ENCODE assay signal across 7 mouse cellular contexts in the genomic region with DNA sequence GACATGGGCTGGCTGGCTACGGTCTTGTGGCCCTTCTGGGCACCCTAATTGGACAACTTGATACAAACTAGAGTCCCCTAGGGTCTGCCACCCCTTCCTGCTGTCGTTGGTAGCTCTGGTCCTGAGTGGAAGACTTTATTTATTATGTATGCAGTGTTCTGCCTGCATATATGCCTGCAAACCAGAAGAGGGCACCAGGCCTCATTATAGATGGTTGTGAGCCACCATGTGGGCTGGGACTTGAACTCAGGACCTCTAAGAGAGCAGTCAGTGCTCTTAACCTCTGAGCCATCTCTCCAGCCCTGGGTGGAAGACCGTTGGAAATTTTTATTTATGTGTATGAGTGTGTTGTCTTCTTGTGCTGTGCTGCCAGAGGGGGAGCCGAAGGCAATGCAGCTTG. TPM values are rescaled to one million over a fixed set of nuclear protein-coding genes. Genes with fewer than 3 reads are reported as not detected.
A peak's percentile ranks its signal among the peaks of the same experiment; 100 is the strongest.
DNase-seq lines count a peak whose midpoint lies in the region; ATAC-seq and TF ChIP-seq lines count a peak whose summit lies in the region.

No protein-coding gene starts in this region.

- no peak overlapping the region for H3K27ac ChIP-seq in lung, postnatal 0 days (ENCODE audit: low read length)
- H3K27ac ChIP-seq in embryonic fibroblast, embryonic 13.5 days (ENCODE audit: insufficient read depth, low read length): no peak overlapping the region
- no peak overlapping the region for H3K27ac ChIP-seq in limb, embryonic 14.5 days (replicated peaks; ENCODE audit: low read depth, low read length)
- no peak overlapping the region for H3K27ac ChIP-seq in stomach, embryonic 15.5 days

- no peak overlapping the region for H3K9ac ChIP-seq in lung, postnatal 0 days (replicated peaks; ENCODE audit: low read depth)
- no peak overlapping the region for H3K9ac ChIP-seq in limb, embryonic 14.5 days (ENCODE audit: low read depth, low read length, severe bottlenecking)
- no peak overlapping the region for H3K9ac ChIP-seq in stomach, embryonic 15.5 days

- TF ChIP-seq POLR2A in embryonic fibroblast, embryonic 13.5 days (IDR thresholded peaks at IDR 0.05; ENCODE audit: low read depth, low read length): no peak
- TF ChIP-seq POLR2A in limb, embryonic 14.5 days (IDR thresholded peaks at IDR 0.05; ENCODE audit: borderline replicate concordance, extremely low read depth, insufficient read depth, insufficient read length): no peak

- H3K36me3 ChIP-seq in lung, postnatal 0 days (ENCODE audit: insufficient read depth, low read length): peaks cover 6% of the 10 kb centered on the region; the same call in 1 of the 2 replicates
- peaks cover 28% of the 10 kb centered on the region for H3K36me3 ChIP-seq in limb, embryonic 14.5 days (ENCODE audit: control insufficient read depth, insufficient read depth, low read length)
- H3K36me3 ChIP-seq in stomach, embryonic 15.5 days: peaks cover 17% of the 10 kb centered on the region

- H3K4me1 ChIP-seq in lung, postnatal 0 days (ENCODE audit: insufficient read depth, low read depth, low read length): peaks cover 5% of the 10 kb centered on the region; the same call in 1 of the 2 replicates
- H3K4me1 ChIP-seq in embryonic fibroblast, embryonic 13.5 days (ENCODE audit: control insufficient read depth, insufficient read depth, low read length): no peaks in the 10 kb centered on the region
- H3K4me1 ChIP-seq in limb, embryonic 14.5 days (ENCODE audit: control insufficient read depth, insufficient read depth, low read length): peaks cover 9% of the 10 kb centered on the region
- H3K4me1 ChIP-seq in stomach, embryonic 15.5 days: no peaks in the 10 kb centered on the region

- peak overlapping the region; percentile 75 for H3K4me2 ChIP-seq in lung, postnatal 0 days (replicated peaks; ENCODE audit: low read depth, low read length)
- peak overlapping the region; percentile 75 for H3K4me2 ChIP-seq in limb, embryonic 14.5 days (replicated peaks; ENCODE audit: low read depth, low read length, severe bottlenecking)
- peak overlapping the region; percentile 64 for H3K4me2 ChIP-seq in stomach, embryonic 15.5 days

- no peak for DNase-seq in lung, postnatal 0 days (ENCODE audit: low spot score)
- DNase-seq in lung, postnatal 25 days (ENCODE audit: low spot score): no peak
- no peak for DNase-seq in limb, embryonic 14.5 days (ENCODE audit: low spot score)
- no peak for DNase-seq in thymus, postnatal 36 days
- DNase-seq in testis, postnatal 10 days (ENCODE audit: low spot score): no peak

- no peak for ATAC-seq in lung, postnatal 0 days
- no peak for ATAC-seq in limb, embryonic 14.5 days (ENCODE audit: low FRiP score, low read depth)
- ATAC-seq in stomach, embryonic 15.5 days (ENCODE audit: insufficient read depth, low FRiP score, low read depth): no peak

- H3K9me3 ChIP-seq in lung, postnatal 0 days (ENCODE audit: low read length): no peaks in the 10 kb centered on the region
- H3K9me3 ChIP-seq in limb, embryonic 14.5 days (ENCODE audit: control insufficient read depth, low read length): no peaks in the 10 kb centered on the region
- H3K9me3 ChIP-seq in stomach, embryonic 15.5 days: no peaks in the 10 kb centered on the region

- no peaks in the 10 kb centered on the region for H3K27me3 ChIP-seq in lung, postnatal 0 days (replicated peaks; ENCODE audit: insufficient read depth, low read length)
- H3K27me3 ChIP-seq in limb, embryonic 14.5 days (ENCODE audit: control insufficient read depth, insufficient read depth, low read length): no peaks in the 10 kb centered on the region
- H3K27me3 ChIP-seq in stomach, embryonic 15.5 days (replicated peaks): no peaks in the 10 kb centered on the region

- peak overlapping the region; percentile 75; the same call in 1 of the 2 replicates for H3K4me3 ChIP-seq in lung, postnatal 0 days (ENCODE audit: low read depth, low read length)
- H3K4me3 ChIP-seq in embryonic fibroblast, embryonic 13.5 days (ENCODE audit: insufficient read depth, low read length): peak overlapping the region; percentile 88
- H3K4me3 ChIP-seq in limb, embryonic 14.5 days (replicated peaks; ENCODE audit: low read length): peak overlapping the region; percentile 82
- peak overlapping the region; percentile 81 for H3K4me3 ChIP-seq in stomach, embryonic 15.5 days (replicated peaks)

- TF ChIP-seq EP300 in lung, postnatal 0 days (IDR thresholded peaks at IDR 0.05): no peak

- 81% methylated on average over 4 of the region's 4 CpGs for WGBS in lung, postnatal 0 days
- WGBS in limb, embryonic 14.5 days: 90% methylated on average over 4 of the region's 4 CpGs
- WGBS in stomach, embryonic 15.5 days: 82% methylated on average over 4 of the region's 4 CpGs

- peak; percentile 48 for TF ChIP-seq CTCF in lung, postnatal 0 days (IDR thresholded peaks at IDR 0.05)
- no peak for TF ChIP-seq CTCF in embryonic fibroblast, embryonic 13.5 days (IDR thresholded peaks at IDR 0.05; ENCODE audit: borderline replicate concordance, insufficient read depth, low read length)

RNA-seq across cellular contexts. Expression of gene Fam32a, which starts 1.2 kb away (rescaled TPM):
- 63.7 and 69.3 TPM in 2 replicates for polyA plus RNA-seq in lung, postnatal 0 days (2015; fragmentation: Nextera tagmentation; extraction: Ambion mirVana)
- polyA plus RNA-seq in embryonic fibroblast, embryonic 13.5 days (2011; ENCODE audit: insufficient read length, low read depth, missing spikeins): 41.4 and 43.8 TPM in 2 replicates
- polyA plus RNA-seq in limb, embryonic 14.5 days (2012; rRNA removed): 52.9 and 56.4 TPM in 2 replicates
- 57.4 and 58.9 TPM in 2 replicates for polyA plus RNA-seq in limb, embryonic 14.5 days (2014; fragmentation: Nextera tagmentation; extraction: Ambion mirVana)
- polyA plus RNA-seq in stomach, embryonic 15.5 days (2015; fragmentation: Nextera tagmentation; extraction: Ambion mirVana): 69.2 and 75.8 TPM in 2 replicates

RNA-seq across cellular contexts. Expression of gene Gm11034, which starts 7.3 kb away (rescaled TPM):
- polyA plus RNA-seq in lung, postnatal 0 days (2015; fragmentation: Nextera tagmentation; extraction: Ambion mirVana): not detected in 2 replicates
- not detected in 2 replicates for polyA plus RNA-seq in embryonic fibroblast, embryonic 13.5 days (2011; ENCODE audit: insufficient read length, low read depth, missing spikeins)
- not detected in 2 replicates for polyA plus RNA-seq in limb, embryonic 14.5 days (2012; rRNA removed)
- polyA plus RNA-seq in limb, embryonic 14.5 days (2014; fragmentation: Nextera tagmentation; extraction: Ambion mirVana): not detected in 2 replicates
- polyA plus RNA-seq in stomach, embryonic 15.5 days (2015; fragmentation: Nextera tagmentation; extraction: Ambion mirVana): not detected in 2 replicates

RNA-seq across cellular contexts. Expression of gene Cib3, which starts 8.1 kb away (rescaled TPM):
- 0.17 and 0.25 TPM in 2 replicates for polyA plus RNA-seq in lung, postnatal 0 days (2015; fragmentation: Nextera tagmentation; extraction: Ambion mirVana)
- not detected in 2 replicates for polyA plus RNA-seq in embryonic fibroblast, embryonic 13.5 days (2011; ENCODE audit: insufficient read length, low read depth, missing spikeins)
- polyA plus RNA-seq in limb, embryonic 14.5 days (2012; rRNA removed): not detected in 2 replicates
- not detected in 2 replicates for polyA plus RNA-seq in limb, embryonic 14.5 days (2014; fragmentation: Nextera tagmentation; extraction: Ambion mirVana)
- polyA plus RNA-seq in stomach, embryonic 15.5 days (2015; fragmentation: Nextera tagmentation; extraction: Ambion mirVana): 0.19 TPM in 1 of 2 replicates, not detected in the other

RNA-seq across cellular contexts. Expression of gene Ap1m1, which starts 19.1 kb away (rescaled TPM):
- polyA plus RNA-seq in lung, postnatal 0 days (2015; fragmentation: Nextera tagmentation; extraction: Ambion mirVana): 65.3 and 68.2 TPM in 2 replicates
- 65.3 and 67.0 TPM in 2 replicates for polyA plus RNA-seq in embryonic fibroblast, embryonic 13.5 days (2011; ENCODE audit: insufficient read length, low read depth, missing spikeins)
- polyA plus RNA-seq in limb, embryonic 14.5 days (2012; rRNA removed): 111 and 127 TPM in 2 replicates
- 98.8 and 99.2 TPM in 2 replicates for polyA plus RNA-seq in limb, embryonic 14.5 days (2014; fragmentation: Nextera tagmentation; extraction: Ambion mirVana)
- 96.3 and 96.9 TPM in 2 replicates for polyA plus RNA-seq in stomach, embryonic 15.5 days (2015; fragmentation: Nextera tagmentation; extraction: Ambion mirVana)

RNA-seq across cellular contexts. Expression of gene Hsh2d, which starts 31.3 kb away (rescaled TPM):
- 0.46 and 0.78 TPM in 2 replicates for polyA plus RNA-seq in lung, postnatal 0 days (2015; fragmentation: Nextera tagmentation; extraction: Ambion mirVana)
- polyA plus RNA-seq in embryonic fibroblast, embryonic 13.5 days (2011; ENCODE audit: insufficient read length, low read depth, missing spikeins): not detected in 2 replicates
- 0.28 and 0.37 TPM in 2 replicates for polyA plus RNA-seq in limb, embryonic 14.5 days (2012; rRNA removed)
- 0.10 and 0.11 TPM in 2 replicates for polyA plus RNA-seq in limb, embryonic 14.5 days (2014; fragmentation: Nextera tagmentation; extraction: Ambion mirVana)
- polyA plus RNA-seq in stomach, embryonic 15.5 days (2015; fragmentation: Nextera tagmentation; extraction: Ambion mirVana): 1.2 and 1.3 TPM in 2 replicates
